Mouse (Mus musculus) left cerebral cortex, adult 18-20 months (tissue): ENCODE data around the gene Timm8a2. TPM values are rescaled to one million over a fixed set of nuclear protein-coding genes. Genes with fewer than 3 reads are reported as not detected.

Experiments used
- total RNA-seq, 2 experiments: library from RNA; stranded (reverse); gene quantifications; 2 replicates each; pipeline ENCODE4 v1.2.3; 2021

Gene Timm8a2
- total RNA-seq, 2 experiments from 2014 or later = not detected

Other genes with a start within 250 kb of the Timm8a2 start
- 10 to 100 TPM; 72.2 to 76.3 TPM for gene Dock9, start 236.8 kb upstream of the Timm8a2 start, total RNA-seq
- gene Ubac2, start 156.1 kb upstream of the Timm8a2 start, total RNA-seq = 10 to 100 TPM; 34.2 to 36.0 TPM
- not detected for gene Gpr18, start 118.9 kb upstream of the Timm8a2 start, total RNA-seq
- 1 to 10 TPM in 1 of 2 experiments, under 1 TPM in 1; 0.68 to 1.0 TPM for gene Gpr183, start 69.5 kb upstream of the Timm8a2 start, total RNA-seq
- 100 to 1,000 TPM; 110 to 113 TPM for gene Tm9sf2, start 72.4 kb downstream of the Timm8a2 start, total RNA-seq
- gene Clybl, start 147.0 kb downstream of the Timm8a2 start, total RNA-seq = 10 to 100 TPM; 22.9 to 28.7 TPM